In the genomic region with DNA sequence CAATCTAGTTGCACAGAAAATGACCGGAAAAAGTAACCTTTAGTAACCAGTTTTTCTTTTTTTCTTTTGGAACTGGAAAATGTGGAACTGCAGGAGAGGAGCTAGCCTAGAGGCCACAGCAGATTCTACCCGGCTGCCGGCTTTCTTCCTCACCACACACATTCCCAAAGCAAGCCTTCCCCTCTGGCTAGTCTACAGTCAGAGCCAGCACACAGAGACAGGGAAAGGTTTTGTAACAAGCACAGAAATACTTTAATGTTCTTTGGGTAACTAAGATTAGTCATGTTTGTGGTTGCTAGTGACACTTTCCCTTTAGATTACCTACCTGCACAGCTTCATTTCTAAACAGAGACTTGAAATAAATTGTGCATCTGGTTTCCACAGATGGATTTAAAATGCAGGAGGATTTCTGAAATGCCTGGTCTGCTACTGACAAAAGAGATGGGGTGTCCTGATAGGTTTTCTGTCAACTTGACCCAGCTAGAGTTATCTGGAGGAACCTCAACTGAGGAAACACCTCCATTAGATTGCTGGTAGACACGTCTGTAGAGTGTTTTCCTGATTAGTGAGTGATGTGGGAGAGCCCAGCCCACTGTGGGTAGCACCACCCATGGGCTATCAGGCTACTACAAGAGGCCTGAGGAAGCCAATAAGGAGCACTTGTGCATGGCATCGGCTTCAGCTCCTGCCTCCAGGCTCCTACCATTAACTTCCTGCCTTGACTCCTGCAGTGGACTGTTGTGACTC, we compare ENCODE assay signal across 22 mouse cellular contexts. TPM values are rescaled to one million over a fixed set of nuclear protein-coding genes. Genes with fewer than 3 reads are reported as not detected.
DNase-seq lines count a peak whose midpoint lies in the region; ATAC-seq and TF ChIP-seq lines count a peak whose summit lies in the region.
"Had no signal": no experiment of that assay in that cellular context is flagged by ENCODE, and none has a peak within 500 bp of the region (broad histone marks: within the 10 kb centered on the region; RNA-seq: fewer than 3 reads in every experiment).

No protein-coding gene starts in this region.

- H3K36me3 ChIP-seq in liver, embryonic 14.5 days (replicated peaks; ENCODE audit: control insufficient read depth, insufficient read depth, low read depth), result no peaks in the 10 kb centered on the region
- H3K36me3 ChIP-seq: intestine, embryonic 15.5 days had no signal

- H3K9me3 ChIP-seq in liver, embryonic 14.5 days (ENCODE audit: control insufficient read depth, low read length), result no peaks in the 10 kb centered on the region
- H3K9me3 ChIP-seq: embryonic facial prominence, embryonic 12.5 days; heart, embryonic 15.5 days; hindbrain, embryonic 12.5 days; intestine, embryonic 15.5 days; kidney, embryonic 15.5 days; limb, embryonic 13.5 days; midbrain, embryonic 13.5 days had no signal

- TF ChIP-seq CTCF in layer of hippocampus, adult 2 months (conservative IDR thresholded peaks at IDR 0.05), result no peak
- TF ChIP-seq CTCF in liver, embryonic 14.5 days (IDR thresholded peaks at IDR 0.05; ENCODE audit: low read depth), result peak; percentile 29; the same call in 1 of the 2 replicates
- no peak for TF ChIP-seq CTCF in olfactory bulb, adult 2 months (IDR thresholded peaks at IDR 0.05; ENCODE audit: insufficient read depth, low read depth, low read length)

- peak overlapping the region; percentile 47 for H3K4me2 ChIP-seq in liver, embryonic 14.5 days (ENCODE audit: low read depth)
- H3K4me2 ChIP-seq: embryonic facial prominence, embryonic 12.5 days; heart, embryonic 15.5 days; hindbrain, embryonic 12.5 days; intestine, embryonic 15.5 days; kidney, embryonic 15.5 days; limb, embryonic 13.5 days; midbrain, embryonic 13.5 days had no signal

- no peaks in the 10 kb centered on the region for H3K27me3 ChIP-seq in liver, embryonic 14.5 days (ENCODE audit: control insufficient read depth, insufficient read depth, low read length)
- H3K27me3 ChIP-seq: embryonic facial prominence, embryonic 12.5 days; heart, embryonic 15.5 days; hindbrain, embryonic 12.5 days; intestine, embryonic 15.5 days; kidney, embryonic 15.5 days; limb, embryonic 13.5 days; midbrain, embryonic 13.5 days had no signal

- no peak for DNase-seq in layer of hippocampus, adult 2 months (ENCODE audit: low spot score in 2 of 2)
- DNase-seq in layer of hippocampus, adult 8-10 months (ENCODE audit: low spot score in 2 of 2), result no peak
- peak; percentile 54 for DNase-seq in brain, adult 2 months (ENCODE audit: low read depth, low spot score)
- DNase-seq in liver, embryonic 14.5 days (ENCODE audit: low read depth in 3 of 3, low spot score in 3 of 3), result peak in 1 of 3 experiments; percentile 41
- no peak for DNase-seq in heart, adult 8-10 months (ENCODE audit: low spot score)
- no peak for DNase-seq in adrenal gland, postnatal 36 days
- no peak for DNase-seq in ovary, adult 18-20 months (ENCODE audit: low spot score)
- DNase-seq: adrenal gland, adult 8-10 months; gastrocnemius, postnatal 36 days; lung, postnatal 10 days; retina, postnatal 1 day had no signal

- H3K4me3 ChIP-seq in layer of hippocampus, adult 2 months, result no peak overlapping the region
- H3K4me3 ChIP-seq in liver, embryonic 14.5 days (ENCODE audit: insufficient read depth in 1 of 2, low read depth in 2 of 2, low read length in 2 of 2), result no peak overlapping the region
- no peak overlapping the region for H3K4me3 ChIP-seq in olfactory bulb, adult 2 months (ENCODE audit: insufficient read depth, low read depth, low read length)
- H3K4me3 ChIP-seq: embryonic facial prominence, embryonic 12.5 days; heart, embryonic 15.5 days; hindbrain, embryonic 12.5 days; intestine, embryonic 15.5 days; kidney, embryonic 15.5 days; limb, embryonic 13.5 days; midbrain, embryonic 13.5 days had no signal

- 49% methylated on average over 5 of the region's 5 CpGs for WGBS in liver, embryonic 14.5 days (ENCODE audit: insufficient replicate concordance)
- 42% methylated on average over 5 of the region's 5 CpGs for WGBS in olfactory bulb, adult 2 months

- peaks cover 20 to 26% of the 10 kb centered on the region in 2 experiments for H3K4me1 ChIP-seq in liver, embryonic 14.5 days (replicated peaks; ENCODE audit: control insufficient read depth in 2 of 2, insufficient read depth in 2 of 2, low read length in 1 of 2)
- H3K4me1 ChIP-seq in olfactory bulb, adult 2 months (ENCODE audit: control insufficient read depth, insufficient read depth, low read length), result peaks cover 25% of the 10 kb centered on the region
- H3K4me1 ChIP-seq: embryonic facial prominence, embryonic 12.5 days; heart, embryonic 15.5 days; hindbrain, embryonic 12.5 days; intestine, embryonic 15.5 days; kidney, embryonic 15.5 days; midbrain, embryonic 13.5 days had no signal

- TF ChIP-seq POLR2A in olfactory bulb, adult 2 months (IDR thresholded peaks at IDR 0.05; ENCODE audit: insufficient read depth, low read depth, low read length), result no peak

- no peak overlapping the region for H3K9ac ChIP-seq in liver, embryonic 14.5 days (replicated peaks)
- H3K9ac ChIP-seq: embryonic facial prominence, embryonic 12.5 days; heart, embryonic 15.5 days; hindbrain, embryonic 12.5 days; intestine, embryonic 15.5 days; kidney, embryonic 15.5 days; limb, embryonic 13.5 days; midbrain, embryonic 13.5 days had no signal

- 0 out of 2 replicates have a peak, but pooled peaks have one; percentile 31 for TF ChIP-seq EP300 in liver, embryonic 14.5 days (IDR thresholded peaks at IDR 0.05; ENCODE audit: low read depth)

- peak overlapping the region; percentile 95 for H3K27ac ChIP-seq in layer of hippocampus, adult 2 months
- peak overlapping the region; percentile 48 for H3K27ac ChIP-seq in liver, embryonic 14.5 days
- H3K27ac ChIP-seq in olfactory bulb, adult 2 months (ENCODE audit: insufficient read depth, low read depth, low read length), result peak overlapping the region; percentile 91
- H3K27ac ChIP-seq: embryonic facial prominence, embryonic 12.5 days; heart, embryonic 15.5 days; hindbrain, embryonic 12.5 days; intestine, embryonic 15.5 days; kidney, embryonic 15.5 days; limb, embryonic 13.5 days; midbrain, embryonic 13.5 days had no signal

- ATAC-seq in liver, embryonic 14.5 days (ENCODE audit: insufficient read depth), result peak; percentile 95
- ATAC-seq: intestine, embryonic 15.5 days; midbrain, embryonic 13.5 days had no signal

RNA-seq across cellular contexts. Expression of a gene that starts 17.5 kb away (rescaled TPM):
- total RNA-seq in layer of hippocampus, adult 2 months (2021), result 100 to 1,000 TPM; 153 TPM
- total RNA-seq in layer of hippocampus, adult 8-10 months (2022), result 100 to 1,000 TPM; 111 to 131 (median 122) TPM
- polyA plus RNA-seq in liver, embryonic 14.5 days (2012; rRNA removed), result 17.3 and 26.7 TPM in 2 replicates
- 57.8 and 59.4 TPM in 2 replicates for polyA plus RNA-seq in liver, embryonic 14.5 days (2014; fragmentation: Nextera tagmentation; extraction: Ambion mirVana)
- polyA plus RNA-seq in olfactory bulb, adult 2 months (2012; ENCODE audit: insufficient read depth, insufficient read length, low replicate concordance, missing spikeins), result 164 and 291 TPM in 2 replicates
- total RNA-seq in heart, adult 8-10 months (2022), result 1 to 10 TPM; 1.7 to 3.9 (median 3.4) TPM
- total RNA-seq in adrenal gland, postnatal 36 days (2021), result 10 to 100 TPM; 11.8 to 15.0 TPM

RNA-seq across cellular contexts. Expression of a gene that starts 17.6 kb away (rescaled TPM):
- not detected for total RNA-seq in layer of hippocampus, adult 2 months (2021)
- total RNA-seq in layer of hippocampus, adult 8-10 months (2022), result 1 to 10 TPM in 1 of 4 experiments, not detected in 3; 1.4 TPM
- not detected in 2 replicates for polyA plus RNA-seq in liver, embryonic 14.5 days (2012; rRNA removed)
- polyA plus RNA-seq in liver, embryonic 14.5 days (2014; fragmentation: Nextera tagmentation; extraction: Ambion mirVana), result not detected in 2 replicates
- not detected in 2 replicates for polyA plus RNA-seq in olfactory bulb, adult 2 months (2012; ENCODE audit: insufficient read depth, insufficient read length, low replicate concordance, missing spikeins)
- total RNA-seq in heart, adult 8-10 months (2022), result not detected
- not detected for total RNA-seq in adrenal gland, postnatal 36 days (2021)
- total RNA-seq: adrenal gland, adult 8-10 months; gastrocnemius, postnatal 36 days had no signal
- polyA plus RNA-seq: C2C12; embryonic facial prominence, embryonic 12.5 days; forebrain, embryonic 11.5 days; heart, embryonic 15.5 days; intestine, embryonic 15.5 days; kidney, embryonic 15.5 days; limb, embryonic 13.5 days; midbrain, embryonic 13.5 days; small intestine, adult 2 months had no signal

RNA-seq across cellular contexts. Expression of a gene that starts 23.8 kb away (rescaled TPM):
- total RNA-seq in layer of hippocampus, adult 2 months (2021), result 10 to 100 TPM; 32.0 to 34.3 TPM
- total RNA-seq in layer of hippocampus, adult 8-10 months (2022), result 10 to 100 TPM; 29.2 to 33.2 (median 31.0) TPM
- 9.1 and 9.4 TPM in 2 replicates for polyA plus RNA-seq in liver, embryonic 14.5 days (2012; rRNA removed)
- 6.9 and 8.8 TPM in 2 replicates for polyA plus RNA-seq in liver, embryonic 14.5 days (2014; fragmentation: Nextera tagmentation; extraction: Ambion mirVana)
- 209 TPM in 1 of 2 replicates, not detected in the other for polyA plus RNA-seq in olfactory bulb, adult 2 months (2012; ENCODE audit: insufficient read depth, insufficient read length, low replicate concordance, missing spikeins)
- total RNA-seq in heart, adult 8-10 months (2022), result 1 to 10 TPM; 4.8 to 8.5 (median 7.6) TPM
- 10 to 100 TPM; 13.1 to 15.4 TPM for total RNA-seq in adrenal gland, postnatal 36 days (2021)

RNA-seq across cellular contexts. Expression of a gene that starts 37.9 kb away (rescaled TPM):
- total RNA-seq in layer of hippocampus, adult 2 months (2021), result 10 to 100 TPM; 89.8 to 98.2 TPM
- total RNA-seq in layer of hippocampus, adult 8-10 months (2022), result 10 to 100 TPM; 82.3 to 98.3 (median 92.6) TPM
- 11.6 and 19.0 TPM in 2 replicates for polyA plus RNA-seq in liver, embryonic 14.5 days (2012; rRNA removed)
- polyA plus RNA-seq in liver, embryonic 14.5 days (2014; fragmentation: Nextera tagmentation; extraction: Ambion mirVana), result 27.5 and 29.2 TPM in 2 replicates
- not detected in 2 replicates for polyA plus RNA-seq in olfactory bulb, adult 2 months (2012; ENCODE audit: insufficient read depth, insufficient read length, low replicate concordance, missing spikeins)
- total RNA-seq in heart, adult 8-10 months (2022), result 10 to 100 TPM; 71.6 to 93.0 (median 85.9) TPM
- 100 to 1,000 TPM; 113 to 115 TPM for total RNA-seq in adrenal gland, postnatal 36 days (2021)

RNA-seq across cellular contexts. Expression of a gene that starts 38.5 kb away (rescaled TPM):
- 10 to 100 TPM; 69.8 to 71.1 TPM for total RNA-seq in layer of hippocampus, adult 2 months (2021)
- total RNA-seq in layer of hippocampus, adult 8-10 months (2022), result 10 to 100 TPM; 65.3 to 71.1 (median 69.4) TPM
- 7.8 and 13.5 TPM in 2 replicates for polyA plus RNA-seq in liver, embryonic 14.5 days (2012; rRNA removed)
- polyA plus RNA-seq in liver, embryonic 14.5 days (2014; fragmentation: Nextera tagmentation; extraction: Ambion mirVana), result 20.7 and 22.8 TPM in 2 replicates
- polyA plus RNA-seq in olfactory bulb, adult 2 months (2012; ENCODE audit: insufficient read depth, insufficient read length, low replicate concordance, missing spikeins), result not detected in 2 replicates
- total RNA-seq in heart, adult 8-10 months (2022), result 10 to 100 TPM; 24.7 to 30.7 (median 27.3) TPM
- 10 to 100 TPM; 52.4 to 54.8 TPM for total RNA-seq in adrenal gland, postnatal 36 days (2021)

Comparison
In these comparisons a context has a peak if more than half of its experiments do, and no peak if none do; other contexts are left out.
1. RNA of a gene that starts 17.5 kb away (total RNA-seq): 153 TPM in layer of hippocampus, adult 2 months and 111 to 131 TPM in layer of hippocampus, adult 8-10 months; 11.8 to 15.0 TPM in adrenal gland, postnatal 36 days and 1.7 to 3.9 TPM in heart, adult 8-10 months; every median in the first group is over 4 times any median in the second.
2. Peak in every context shown above with its lines, with median percentiles within 50 percentile points of each other: H3K27ac ChIP-seq.